Mouse (Mus musculus) testis, adult 2 months (tissue): ENCODE results near the gene Mlycd. TPM values are rescaled to one million over a fixed set of nuclear protein-coding genes. Genes with fewer than 3 reads are reported as not detected.

Experiments used
- H3K27ac ChIP-seq: fragments of 200-500 bp; 2 replicates; pipeline ENCODE4 v1.5.1; 2012; ENCODE audit warnings: low read depth, low read length; ENCODE audit not compliant: control insufficient read depth, insufficient read depth
- H3K27me3 ChIP-seq: fragments of 200-500 bp; 2 replicates; pipeline ENCODE4 v1.6.1; 2012; ENCODE audit warnings: mild to moderate bottlenecking, low read length, moderate library complexity; ENCODE audit not compliant: control insufficient read depth, insufficient read depth
- H3K36me3 ChIP-seq: fragments of 200-500 bp; 2 replicates; pipeline ENCODE4 v1.6.1; 2012; ENCODE audit warnings: mild to moderate bottlenecking, low read length; ENCODE audit not compliant: control insufficient read depth, insufficient read depth
- H3K4me1 ChIP-seq: fragments of 200-500 bp; 2 replicates; pipeline ENCODE4 v1.6.1; 2012; ENCODE audit warnings: low read length; ENCODE audit not compliant: control insufficient read depth, insufficient read depth
- H3K4me3 ChIP-seq: fragments of 200-500 bp; 2 replicates; pipeline ENCODE4 v1.5.1; 2012; ENCODE audit warnings: low read depth, mild to moderate bottlenecking, low read length, moderate library complexity, mixed read lengths; ENCODE audit not compliant: control insufficient read depth
- CTCF ChIP-seq: fragments of 200-500 bp; IDR thresholded peaks from 2 replicates; pipeline ENCODE4 v1.5.1; 2012; ENCODE audit warnings: low read depth, mild to moderate bottlenecking, inconsistent platforms, low read length, moderate library complexity; ENCODE audit not compliant: control insufficient read depth, insufficient read depth, insufficient replicate concordance
- POLR2A ChIP-seq: fragments of 200-500 bp; IDR thresholded peaks from 2 replicates; pipeline ENCODE4 v1.6.1; 2012; ENCODE audit warnings: low read depth, mild to moderate bottlenecking, inconsistent platforms, low read length, moderate library complexity; ENCODE audit not compliant: control insufficient read depth
- polyA plus RNA-seq: library from polyadenylated mRNA; depleted of rRNA; stranded (reverse); fragments of >200 nt; gene quantifications from 2 replicates; pipeline ENCODE4 v1.2.3, GENCODE M21; 2012

The Mlycd gene
- polyA plus RNA-seq, 1 experiment, result 5.3 TPM

- Histone ChIP-seq H3K4me1 (peaks cover 12% of the 10 kb centered on the region), H3K27ac (no peak overlapping the region), H3K36me3 (no peaks in the 10 kb centered on the region), H3K4me3 (no peak overlapping the region), H3K27me3 (no peaks in the 10 kb centered on the region)
- no peak for TF ChIP-seq CTCF
- no peak for TF ChIP-seq POLR2A
Observed at GRCm38 (mm10) chr8:119428350-119428740, 33.7 kb downstream of the Mlycd start.

- no peaks in the 10 kb centered on the region for H3K27me3 ChIP-seq
- no peak overlapping the region for H3K27ac ChIP-seq
- peaks cover 8% of the 10 kb centered on the region for H3K4me1 ChIP-seq
- H3K4me3 ChIP-seq, result no peak overlapping the region
- no peaks in the 10 kb centered on the region for H3K36me3 ChIP-seq
- TF ChIP-seq POLR2A (no peak), CTCF (no peak)
Observed at GRCm38 (mm10) chr8:119428766-119429327, 34.2 kb downstream of the Mlycd start.

- no peak overlapping the region for H3K27ac ChIP-seq
- H3K27me3 ChIP-seq, result no peaks in the 10 kb centered on the region
- H3K36me3 ChIP-seq, result no peaks in the 10 kb centered on the region
- peaks cover 8% of the 10 kb centered on the region for H3K4me1 ChIP-seq
- no peak overlapping the region for H3K4me3 ChIP-seq
- no peak for TF ChIP-seq POLR2A
- TF ChIP-seq CTCF, result no peak
Observed at GRCm38 (mm10) chr8:119429552-119429951, 34.9 kb downstream of the Mlycd start.

- peaks cover 5% of the 10 kb centered on the region; the same call in 1 of the 2 replicates for H3K4me1 ChIP-seq
- H3K27ac ChIP-seq, result no peak overlapping the region
- H3K4me3 ChIP-seq, result no peak overlapping the region
- H3K27me3 ChIP-seq, result no peaks in the 10 kb centered on the region
- TF ChIP-seq CTCF, result no peak
- no peak for TF ChIP-seq POLR2A
- no peaks in the 10 kb centered on the region for H3K36me3 ChIP-seq
Observed at GRCm38 (mm10) chr8:119430250-119430649, 35.6 kb downstream of the Mlycd start.

GRCm38 (mm10) chr8:119430690-119431089, 36.0 kb downstream of the Mlycd start:
- no peak overlapping the region for H3K4me3 ChIP-seq

GRCm38 (mm10) chr8:119432372-119432771, 37.7 kb downstream of the Mlycd start:
- no peak overlapping the region for H3K27ac ChIP-seq
- peaks cover 3% of the 10 kb centered on the region; the same call in 1 of the 2 replicates for H3K4me1 ChIP-seq
- no peaks in the 10 kb centered on the region for H3K27me3 ChIP-seq
- no peak overlapping the region for H3K4me3 ChIP-seq
- TF ChIP-seq CTCF (no peak), POLR2A (no peak)
- H3K36me3 ChIP-seq, result no peaks in the 10 kb centered on the region

More at GRCm38 (mm10) chr8:119430690-119431089, 36.0 kb downstream of the Mlycd start:
- H3K27me3 ChIP-seq, result no peaks in the 10 kb centered on the region
- H3K27ac ChIP-seq, result no peak overlapping the region
- no peak for TF ChIP-seq CTCF
- no peak for TF ChIP-seq POLR2A
- no peaks in the 10 kb centered on the region for H3K36me3 ChIP-seq
- peaks cover 2% of the 10 kb centered on the region; the same call in 1 of the 2 replicates for H3K4me1 ChIP-seq

- Histone ChIP-seq H3K27ac (no peak within 1 kb of the TSS), H3K4me1 (peaks cover 3% of the 10 kb centered on the region; the same call in 1 of the 2 replicates), H3K27me3 (no peaks in the 10 kb centered on the region), H3K4me3 (no peak within 1 kb of the TSS), H3K36me3 (no peaks in the 10 kb centered on the region)
- TF ChIP-seq POLR2A (no peak), CTCF (no peak)
Observed at GRCm38 (mm10) chr8:119433582-119434174, 39.0 kb downstream of the Mlycd start, which contains the start of gene Osgin1. Gene Osgin1, plus strand, starts transcription at chr8:119434124.
